Comparison of ENCODE assay signal across 14 mouse cellular contexts in genomic region chr15:89239751-89240392, GRCm38 (mm10). TPM values are rescaled to one million over a fixed set of nuclear protein-coding genes. Genes with fewer than 3 reads are reported as not detected.
DNase-seq lines count a peak whose midpoint lies in the region; ATAC-seq and TF ChIP-seq lines count a peak whose summit lies in the region.
"Had no signal": no experiment of that assay in that cellular context is flagged by ENCODE, and none has a peak within 500 bp of the region (broad histone marks: within the 10 kb centered on the region; RNA-seq: fewer than 3 reads in every experiment).

No protein-coding gene starts in this region.

- no peak for ATAC-seq in heart, embryonic 11.5 days (replicated peaks; ENCODE audit: insufficient number of reproducible peaks, low FRiP score, low TSS enrichment)
- ATAC-seq in hematopoietic stem cell, adult 5-6 weeks (replicated peaks in 1 of 2; ENCODE audit: insufficient read depth in 1 of 2, low FRiP score in 2 of 2, low TSS enrichment in 1 of 2, low read depth in 1 of 2, poor library complexity in 2 of 2, severe bottlenecking in 2 of 2), result peak; percentile 95
- ATAC-seq in megakaryocyte-erythroid progenitor cell, adult 5-6 weeks (replicated peaks; ENCODE audit: low FRiP score, low TSS enrichment, poor library complexity, severe bottlenecking), result peak; percentile 72; the same call in 1 of the 2 replicates
- ATAC-seq in cerebellum, adult (ENCODE audit: insufficient number of reproducible peaks, low FRiP score, low TSS enrichment), result no peak
- ATAC-seq: inflammation-experienced regulatory T-cells, adult 6 months; lung, postnatal 0 days had no signal

- no peaks in the 10 kb centered on the region for H3K27me3 ChIP-seq in heart, embryonic 11.5 days (ENCODE audit: control insufficient read depth, insufficient read depth, low read length)
- H3K27me3 ChIP-seq in thymus, adult 2 months (ENCODE audit: control insufficient read depth, insufficient read depth, low read length), result no peaks in the 10 kb centered on the region

- TF ChIP-seq CTCF in thymus, adult 2 months (IDR thresholded peaks at IDR 0.05; ENCODE audit: borderline replicate concordance, control insufficient read depth, extremely low read depth, insufficient read depth, low read length, poor library complexity), result no peak

- H3K36me3 ChIP-seq in heart, embryonic 11.5 days (ENCODE audit: control insufficient read depth, insufficient read depth, low read length), result no peaks in the 10 kb centered on the region
- peaks cover 23% of the 10 kb centered on the region for H3K36me3 ChIP-seq in thymus, adult 2 months (ENCODE audit: control insufficient read depth, insufficient read depth, low read length)

- no peak for DNase-seq in heart, postnatal 36 days
- DNase-seq in thymus, adult 2 months, result no peak
- DNase-seq in thymus, postnatal 36 days, result no peak
- DNase-seq in cerebellum, adult 9-11 months, result no peak
- DNase-seq: adrenal gland, postnatal 25 days; cerebellum, adult 9-10 months; kidney, postnatal 36 days had no signal

- H3K9ac ChIP-seq in heart, embryonic 11.5 days (ENCODE audit: low read depth, low read length), result 0 out of 2 replicates have a peak overlapping the region, but pooled peaks have one; percentile 22

- H3K27ac ChIP-seq in heart, embryonic 11.5 days (ENCODE audit: low read depth, low read length), result peak overlapping the region; percentile 70
- peak overlapping the region; percentile 39; the same call in 1 of the 2 replicates for H3K27ac ChIP-seq in thymus, adult 2 months (ENCODE audit: control insufficient read depth, insufficient read depth, low read length)

- intact Hi-C loops in heart, postnatal 36 days (cut with DNase I), result no loop called here

- no peak overlapping the region for H3K4me3 ChIP-seq in heart, embryonic 11.5 days (ENCODE audit: low read depth, low read length)
- no peak overlapping the region for H3K4me3 ChIP-seq in thymus, adult 2 months (ENCODE audit: control insufficient read depth, insufficient read depth, low read length)
- H3K4me3 ChIP-seq: myocyte had no signal

- H3K4me1 ChIP-seq in heart, embryonic 11.5 days (ENCODE audit: control insufficient read depth, insufficient read depth, low read length), result peaks cover 7% of the 10 kb centered on the region; the same call in 1 of the 2 replicates
- H3K4me1 ChIP-seq in thymus, adult 2 months (replicated peaks; ENCODE audit: control insufficient read depth, insufficient read depth, low read length), result peaks cover 4% of the 10 kb centered on the region

- no peaks in the 10 kb centered on the region for H3K9me3 ChIP-seq in heart, embryonic 11.5 days (replicated peaks; ENCODE audit: control insufficient read depth, low read length)

- TF ChIP-seq POLR2A in thymus, adult 2 months (IDR thresholded peaks at IDR 0.05; ENCODE audit: control insufficient read depth, extremely low read depth, insufficient read depth, low read length, poor library complexity), result no peak

- WGBS in heart, embryonic 11.5 days (ENCODE audit: insufficient replicate concordance), result 40% methylated on average over 3 of the region's 3 CpGs
- 16% methylated on average over 3 of the region's 3 CpGs for WGBS in thymus, adult 2 months

- no peak overlapping the region for H3K4me2 ChIP-seq in heart, embryonic 11.5 days

RNA-seq across cellular contexts. Expression of gene Ppp6r2, which starts 28.5 kb away (rescaled TPM):
- polyA plus RNA-seq in heart, embryonic 11.5 days (2014; fragmentation: Nextera tagmentation; extraction: Ambion mirVana), result 20.5 and 23.5 TPM in 2 replicates
- 10 to 100 TPM; 70.5 to 72.5 TPM for total RNA-seq in heart, postnatal 36 days (2021)
- 299 and 592 TPM in 2 replicates for polyA plus RNA-seq in thymus, adult 2 months (2012; rRNA removed)
- total RNA-seq in hematopoietic stem cell, adult 5-6 weeks (2017), result 29.1 and 53.6 TPM in 2 replicates
- 56.3 and 72.3 TPM in 2 replicates for total RNA-seq in megakaryocyte-erythroid progenitor cell, adult 5-6 weeks (2014; fragmentation: Nextera tagmentation)
- 29.4 and 145 TPM in 2 replicates for total RNA-seq in megakaryocyte-erythroid progenitor cell, adult 5-6 weeks (2017)

RNA-seq across cellular contexts. Expression of gene Dennd6b, which starts 43.6 kb away (rescaled TPM):
- 18.0 and 18.5 TPM in 2 replicates for polyA plus RNA-seq in heart, embryonic 11.5 days (2014; fragmentation: Nextera tagmentation; extraction: Ambion mirVana)
- total RNA-seq in heart, postnatal 36 days (2021), result 10 to 100 TPM in 1 of 2 experiments, 1 to 10 TPM in 1; 8.9 to 10.5 TPM
- 42.3 and 50.1 TPM in 2 replicates for polyA plus RNA-seq in thymus, adult 2 months (2012; rRNA removed)
- 3.9 and 4.8 TPM in 2 replicates for total RNA-seq in hematopoietic stem cell, adult 5-6 weeks (2017)
- total RNA-seq in megakaryocyte-erythroid progenitor cell, adult 5-6 weeks (2014; fragmentation: Nextera tagmentation), result 9.8 and 14.1 TPM in 2 replicates
- 1.3 and 4.6 TPM in 2 replicates for total RNA-seq in megakaryocyte-erythroid progenitor cell, adult 5-6 weeks (2017)

RNA-seq across cellular contexts. Expression of gene Plxnb2, which starts 59.3 kb away (rescaled TPM):
- polyA plus RNA-seq in heart, embryonic 11.5 days (2014; fragmentation: Nextera tagmentation; extraction: Ambion mirVana), result 84.6 and 95.1 TPM in 2 replicates
- total RNA-seq in heart, postnatal 36 days (2021), result 100 to 1,000 TPM in 1 of 2 experiments, 10 to 100 TPM in 1; 92.4 to 100 TPM
- 42.8 and 54.6 TPM in 2 replicates for polyA plus RNA-seq in thymus, adult 2 months (2012; rRNA removed)
- total RNA-seq in hematopoietic stem cell, adult 5-6 weeks (2017), result 13.9 and 23.7 TPM in 2 replicates
- total RNA-seq in megakaryocyte-erythroid progenitor cell, adult 5-6 weeks (2014; fragmentation: Nextera tagmentation), result 2.3 and 3.6 TPM in 2 replicates
- 0.34 and 1.7 TPM in 2 replicates for total RNA-seq in megakaryocyte-erythroid progenitor cell, adult 5-6 weeks (2017)

Comparison
In these comparisons a context has a peak if more than half of its experiments do, and no peak if none do; other contexts are left out.
1. ATAC-seq: peak in hematopoietic stem cell, adult 5-6 weeks (2 of 2) and megakaryocyte-erythroid progenitor cell, adult 5-6 weeks (single experiment); none in heart, embryonic 11.5 days (single experiment) and cerebellum, adult (single experiment).